Mouse (Mus musculus): ENCODE results near the gene Hfe2. TPM values are rescaled to one million over a fixed set of nuclear protein-coding genes. Genes with fewer than 3 reads are reported as not detected.

Hfe2 gene
- total and polyA plus RNA-seq, 2 experiments from 2014 or later: 0.78 to 2.1 TPM

DNA sequence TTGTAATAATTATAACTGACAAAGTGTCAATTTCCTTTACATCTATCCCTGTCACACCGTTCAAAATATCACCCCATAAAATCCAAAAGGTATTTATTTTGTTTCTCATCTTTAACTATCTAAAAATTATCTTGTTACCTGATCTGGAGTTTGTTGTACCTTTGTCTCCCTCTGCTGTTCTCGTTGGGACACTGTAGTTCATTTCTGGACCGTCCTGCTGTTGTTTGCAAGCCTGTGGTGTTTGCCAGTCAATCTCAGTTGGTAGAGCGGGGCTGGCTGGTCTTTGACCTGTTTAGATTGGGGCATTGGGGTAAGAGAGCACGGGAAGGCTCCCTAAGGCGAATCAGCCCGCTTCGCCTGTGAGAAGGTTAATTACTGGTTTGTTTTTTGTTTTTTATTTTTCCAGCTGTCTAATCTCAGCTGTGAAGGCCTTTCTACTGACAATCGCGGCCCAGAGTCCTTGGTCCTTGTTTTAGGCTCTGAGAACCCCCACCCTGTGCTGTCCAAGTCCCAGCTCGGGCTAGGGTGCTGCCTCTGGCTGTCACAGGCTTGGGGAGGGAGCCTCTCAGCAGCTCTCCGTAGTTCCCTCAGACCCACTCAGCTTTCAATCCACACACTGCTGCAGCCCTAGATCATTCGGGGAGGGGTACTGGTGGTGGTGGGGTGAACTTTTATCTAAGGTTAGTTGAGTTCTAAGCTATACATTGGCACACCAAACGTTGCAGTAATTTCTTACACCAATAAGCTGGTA is 16.5 kb downstream of the Hfe2 start:
- TF ChIP-seq CTCF (IDR thresholded peaks at IDR 0.05; ENCODE audit: low read depth): peak; percentile 70
- no peaks in the 10 kb centered on the region for H3K4me1 ChIP-seq (ENCODE audit: insufficient read depth, low read length)
- H3K4me3 ChIP-seq (ENCODE audit: low read length): no peak overlapping the region
- ATAC-seq (no peak), DNase-seq (ENCODE audit: low spot score) (peak; percentile 65)
- H3K9me3 ChIP-seq (ENCODE audit: low read length): no peaks in the 10 kb centered on the region
- 22% methylated on average over 14 of the region's 14 CpGs for WGBS
- no peak overlapping the region for H3K9ac ChIP-seq (replicated peaks; ENCODE audit: low read length)
- H3K36me3 ChIP-seq (ENCODE audit: insufficient read depth, low read length): no peaks in the 10 kb centered on the region
- no peak overlapping the region for H3K27ac ChIP-seq
- no peaks in the 10 kb centered on the region for H3K27me3 ChIP-seq (ENCODE audit: insufficient read depth, low read length)
- H3K4me2 ChIP-seq (ENCODE audit: low read depth, low read length): no peak overlapping the region

DNA sequence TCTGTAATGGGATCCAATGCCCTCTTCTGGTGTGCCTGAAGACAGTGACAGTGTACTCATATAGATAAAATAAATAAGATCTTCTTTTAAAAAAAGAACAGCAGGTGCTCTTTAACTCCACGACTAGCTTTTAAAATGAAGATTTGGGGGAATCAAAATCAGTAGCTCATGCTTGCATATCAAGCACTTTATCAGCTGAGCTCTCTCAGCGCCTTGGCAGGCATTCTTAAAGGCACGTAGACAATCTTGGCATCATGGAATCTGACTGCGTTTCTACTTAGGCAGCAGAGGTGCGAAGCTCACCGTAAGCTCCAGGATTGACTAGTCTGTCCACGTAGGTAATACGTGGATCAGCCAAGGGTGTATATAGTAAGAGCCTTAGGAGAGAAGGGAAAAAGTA is 17.6 kb downstream of the Hfe2 start:
- Histone ChIP-seq H3K36me3 (ENCODE audit: insufficient read depth, low read length) (no peaks in the 10 kb centered on the region), H3K27ac (no peak overlapping the region), H3K9ac (replicated peaks; ENCODE audit: low read length) (no peak overlapping the region), H3K9me3 (ENCODE audit: low read length) (no peaks in the 10 kb centered on the region), H3K4me2 (ENCODE audit: low read depth, low read length) (no peak overlapping the region), H3K27me3 (ENCODE audit: insufficient read depth, low read length) (no peaks in the 10 kb centered on the region), H3K4me1 (ENCODE audit: insufficient read depth, low read length) (no peaks in the 10 kb centered on the region), H3K4me3 (ENCODE audit: low read length) (no peak overlapping the region)
- no peak for TF ChIP-seq CTCF (IDR thresholded peaks at IDR 0.05; ENCODE audit: low read depth)
- 74% methylated on average over 8 of the region's 8 CpGs for WGBS
- no peak for DNase-seq (ENCODE audit: low spot score)
- no peak for ATAC-seq

DNA sequence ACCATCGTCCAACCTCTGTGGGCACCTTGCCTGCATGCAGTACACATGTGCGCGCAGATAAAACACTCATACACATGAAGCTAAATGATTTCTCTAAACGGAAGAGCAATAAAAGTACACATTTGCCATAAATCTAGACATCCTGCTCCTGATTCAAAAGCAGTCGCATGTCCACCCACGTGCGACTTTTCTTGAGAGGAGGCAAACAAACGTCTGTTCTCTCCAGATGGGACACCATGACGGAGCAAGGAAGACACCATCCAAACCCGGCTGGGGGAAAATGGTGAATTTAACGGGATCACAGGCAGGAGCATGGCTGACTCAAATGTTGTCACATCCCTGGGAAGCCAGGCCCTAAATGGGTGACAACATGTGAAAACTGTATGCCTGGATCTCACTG is 18.4 kb downstream of the Hfe2 start:
- Histone ChIP-seq H3K36me3 (ENCODE audit: insufficient read depth, low read length) (no peaks in the 10 kb centered on the region), H3K27me3 (ENCODE audit: insufficient read depth, low read length) (no peaks in the 10 kb centered on the region), H3K9ac (replicated peaks; ENCODE audit: low read length) (no peak overlapping the region), H3K9me3 (ENCODE audit: low read length) (no peaks in the 10 kb centered on the region), H3K4me3 (ENCODE audit: low read length) (no peak overlapping the region), H3K4me2 (ENCODE audit: low read depth, low read length) (no peak overlapping the region), H3K4me1 (ENCODE audit: insufficient read depth, low read length) (no peaks in the 10 kb centered on the region), H3K27ac (no peak overlapping the region)
- ATAC-seq: no peak
- TF ChIP-seq CTCF (IDR thresholded peaks at IDR 0.05; ENCODE audit: low read depth): no peak
- no peak for DNase-seq (ENCODE audit: low spot score)
- WGBS: 84% methylated on average over 11 of the region's 11 CpGs

DNA sequence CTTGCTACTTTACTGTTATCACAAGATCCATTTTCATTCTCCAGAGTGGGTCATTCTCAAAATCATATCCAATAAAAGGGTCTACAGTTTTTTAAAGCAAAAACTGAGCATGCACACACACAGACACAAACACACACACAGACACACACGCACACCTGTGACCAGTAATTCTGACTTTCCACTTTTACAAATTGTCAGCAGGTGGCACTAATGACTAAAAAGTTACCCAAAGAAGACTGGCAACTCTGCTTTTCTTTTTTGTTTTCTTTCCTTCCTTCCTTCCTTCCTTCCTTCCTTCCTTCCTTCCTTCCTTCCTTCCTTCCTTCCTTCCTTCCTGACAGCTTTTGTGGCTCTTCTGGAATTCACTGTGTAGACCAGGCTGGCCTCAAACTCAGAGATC is 20.6 kb downstream of the Hfe2 start:
- H3K4me2 ChIP-seq (ENCODE audit: low read depth, low read length): no peak overlapping the region
- H3K27ac ChIP-seq: no peak overlapping the region
- DNase-seq (ENCODE audit: low spot score) (no peak), ATAC-seq (no peak)
- H3K4me3 ChIP-seq (ENCODE audit: low read length): no peak overlapping the region
- WGBS: 41% methylated on average over 1 of the region's 1 CpGs
- TF ChIP-seq CTCF (IDR thresholded peaks at IDR 0.05; ENCODE audit: low read depth): peak; percentile 41; the same call in 1 of the 2 replicates
- no peaks in the 10 kb centered on the region for H3K36me3 ChIP-seq (ENCODE audit: insufficient read depth, low read length)
- H3K27me3 ChIP-seq (ENCODE audit: insufficient read depth, low read length): no peaks in the 10 kb centered on the region
- no peaks in the 10 kb centered on the region for H3K4me1 ChIP-seq (ENCODE audit: insufficient read depth, low read length)
- H3K9me3 ChIP-seq (ENCODE audit: low read length): no peaks in the 10 kb centered on the region
- H3K9ac ChIP-seq (replicated peaks; ENCODE audit: low read length): no peak overlapping the region

DNA sequence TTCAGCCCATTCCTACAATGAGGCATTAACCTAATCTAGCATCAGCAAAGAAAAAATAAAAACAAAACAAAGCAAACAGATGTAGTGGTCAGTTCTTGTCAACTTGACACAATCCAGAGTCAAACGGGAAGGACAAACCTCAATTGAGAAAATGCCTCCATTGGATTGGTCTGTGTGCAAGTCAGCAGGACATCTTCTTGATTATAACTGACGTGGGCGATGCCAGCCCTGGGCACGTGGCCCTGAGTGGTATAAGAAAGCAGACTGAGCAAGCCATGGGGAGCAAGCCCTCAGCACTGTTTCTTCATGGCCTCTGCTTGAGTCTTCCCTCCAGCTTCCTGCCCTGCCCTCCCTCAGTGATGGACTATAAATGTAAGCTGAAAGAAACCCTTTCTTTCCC is 21.9 kb downstream of the Hfe2 start:
- ATAC-seq: no peak; the same call in 1 of the 2 replicates
- no peak for TF ChIP-seq CTCF (IDR thresholded peaks at IDR 0.05; ENCODE audit: low read depth)
- 0 out of 2 replicates have a peak overlapping the region, but pooled peaks have one; percentile 8 for H3K4me2 ChIP-seq (ENCODE audit: low read depth, low read length)
- H3K36me3 ChIP-seq (ENCODE audit: insufficient read depth, low read length): no peaks in the 10 kb centered on the region
- no peak overlapping the region for H3K4me3 ChIP-seq (ENCODE audit: low read length)
- no peak overlapping the region for H3K27ac ChIP-seq
- H3K27me3 ChIP-seq (ENCODE audit: insufficient read depth, low read length): no peaks in the 10 kb centered on the region
- H3K9ac ChIP-seq (replicated peaks; ENCODE audit: low read length): no peak overlapping the region
- no peak for DNase-seq (ENCODE audit: low spot score)
- no peaks in the 10 kb centered on the region for H3K9me3 ChIP-seq (ENCODE audit: low read length)
- H3K4me1 ChIP-seq (ENCODE audit: insufficient read depth, low read length): no peaks in the 10 kb centered on the region
- 45% methylated on average over 4 of the region's 4 CpGs for WGBS

DNA sequence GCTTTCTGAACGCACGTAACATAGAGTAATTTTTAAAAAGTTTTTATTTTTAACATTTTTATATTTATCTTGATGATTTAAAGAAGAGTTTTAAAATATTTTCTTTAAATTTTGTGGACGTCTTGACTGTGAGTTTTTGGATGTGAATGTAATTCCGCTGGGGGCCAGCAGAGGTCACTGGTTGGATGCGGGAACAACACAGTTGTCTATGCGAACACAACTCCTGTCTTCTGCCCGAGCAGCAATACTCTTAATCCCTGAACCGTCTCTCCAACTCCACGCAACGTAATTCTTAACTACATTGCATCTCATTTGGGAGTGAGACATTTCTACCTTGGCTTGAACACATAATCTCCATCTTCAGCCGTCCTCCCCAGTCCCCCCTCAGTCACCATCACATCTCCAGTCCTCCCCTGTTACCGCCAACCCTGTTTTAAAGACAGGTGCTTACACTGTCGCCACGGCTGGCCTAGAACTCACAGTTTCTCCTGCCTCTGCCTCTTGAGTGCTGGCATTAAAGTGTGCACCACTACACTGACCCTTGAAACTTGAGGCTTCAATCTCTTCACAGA is 22.5 kb downstream of the Hfe2 start:
- DNase-seq (ENCODE audit: low spot score): peak; percentile 78
- WGBS: 7% methylated on average over 14 of the region's 14 CpGs
- Histone ChIP-seq H3K4me1 (ENCODE audit: insufficient read depth, low read length) (no peaks in the 10 kb centered on the region), H3K36me3 (ENCODE audit: insufficient read depth, low read length) (no peaks in the 10 kb centered on the region), H3K4me3 (ENCODE audit: low read length) (no peak overlapping the region), H3K9me3 (ENCODE audit: low read length) (no peaks in the 10 kb centered on the region), H3K9ac (replicated peaks; ENCODE audit: low read length) (no peak overlapping the region), H3K27me3 (ENCODE audit: insufficient read depth, low read length) (no peaks in the 10 kb centered on the region), H3K27ac (no peak overlapping the region), H3K4me2 (ENCODE audit: low read depth, low read length) (peak overlapping the region; percentile 40)
- peak; percentile 83 for TF ChIP-seq CTCF (IDR thresholded peaks at IDR 0.05; ENCODE audit: low read depth)
- ATAC-seq: peak; percentile 71

DNA sequence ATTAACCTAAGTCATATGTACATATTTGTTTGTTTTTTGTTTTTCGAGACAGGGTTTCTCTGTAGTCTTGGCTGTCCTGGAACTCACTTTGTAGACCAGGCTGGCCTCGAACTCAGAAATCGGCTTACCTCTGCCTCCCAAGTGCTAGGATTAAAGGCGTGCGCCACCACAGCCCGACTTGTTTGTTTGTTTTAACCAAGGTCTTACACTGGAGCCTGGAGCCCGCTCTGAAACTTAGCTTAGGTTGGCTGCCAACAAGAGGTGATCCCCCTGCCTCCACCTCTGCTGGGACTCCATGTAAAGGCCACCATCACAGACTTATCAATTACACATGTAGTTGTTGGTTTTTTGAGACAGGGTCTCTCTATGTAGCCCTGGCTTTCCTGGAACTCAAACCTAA is 23.9 kb downstream of the Hfe2 start:
- no peak overlapping the region for H3K9ac ChIP-seq (replicated peaks; ENCODE audit: low read length)
- WGBS: 89% methylated on average over 7 of the region's 7 CpGs
- ATAC-seq (no peak), DNase-seq (ENCODE audit: low spot score) (no peak)
- no peaks in the 10 kb centered on the region for H3K36me3 ChIP-seq (ENCODE audit: insufficient read depth, low read length)
- no peak for TF ChIP-seq CTCF (IDR thresholded peaks at IDR 0.05; ENCODE audit: low read depth)
- H3K4me1 ChIP-seq (ENCODE audit: insufficient read depth, low read length): no peaks in the 10 kb centered on the region
- H3K9me3 ChIP-seq (ENCODE audit: low read length): no peaks in the 10 kb centered on the region
- H3K4me3 ChIP-seq (ENCODE audit: low read length): no peak overlapping the region
- no peak overlapping the region for H3K27ac ChIP-seq
- no peaks in the 10 kb centered on the region for H3K27me3 ChIP-seq (ENCODE audit: insufficient read depth, low read length)
- no peak overlapping the region for H3K4me2 ChIP-seq (ENCODE audit: low read depth, low read length)

All from hindbrain, postnatal 0 days (tissue).